Mouse (Mus musculus) frontal cortex, postnatal 10 days (tissue): ENCODE measurements around the gene Stx1a.

Experiments
- DNase-seq, 2 experiments: peaks; one replicate each; pipeline ENCODE4 v3.0.0; 2022; ENCODE audit warnings: low spot score in 2 of 2, mixed read lengths in 1 of 2

Stx1a gene

GRCm38 (mm10) chr5:135008671-135009589 lies 14.4 kb upstream of the Stx1a start, which contains the start of gene Abhd11:
TSS of gene Abhd11 (plus strand) at chr5:135009152.
- peak; percentile 97 to 99 for DNase-seq

- DNase-seq = peak; percentile 85 to 87
Observed at GRCm38 (mm10) chr5:135009590-135010319, 13.5 kb upstream of the Stx1a start.

- no peak for DNase-seq
Observed at GRCm38 (mm10) chr5:135010320-135010709, 13.0 kb upstream of the Stx1a start.

GRCm38 (mm10) chr5:135010841-135011743 lies 12.2 kb upstream of the Stx1a start:
- no peak for DNase-seq

- DNase-seq = no peak
Observed at GRCm38 (mm10) chr5:135011809-135012613, 11.3 kb upstream of the Stx1a start.

- DNase-seq = peak in 1 of 2 experiments; percentile 68
Observed at GRCm38 (mm10) chr5:135012671-135013441, 10.4 kb upstream of the Stx1a start.

GRCm38 (mm10) chr5:135015497-135015896 lies 7.8 kb upstream of the Stx1a start:
- DNase-seq = peak; percentile 72 to 86

GRCm38 (mm10) chr5:135016224-135016759 lies 7.0 kb upstream of the Stx1a start:
- no peak for DNase-seq

GRCm38 (mm10) chr5:135021814-135022213 lies 1.5 kb upstream of the Stx1a start:
- no peak for DNase-seq

- no peak for DNase-seq
Observed at GRCm38 (mm10) chr5:135024665-135025224, 1.5 kb downstream of the Stx1a start.

- no peak for DNase-seq
Observed at GRCm38 (mm10) chr5:135025899-135026298, 2.6 kb downstream of the Stx1a start.

GRCm38 (mm10) chr5:135029007-135029854 lies 5.9 kb downstream of the Stx1a start:
- DNase-seq = no peak

- DNase-seq = no peak
Observed at GRCm38 (mm10) chr5:135032581-135032980, 9.3 kb downstream of the Stx1a start.

- DNase-seq = no peak
Observed at GRCm38 (mm10) chr5:135034593-135034992, 11.3 kb downstream of the Stx1a start.

- DNase-seq = peak in 1 of 2 experiments; percentile 67
Observed at GRCm38 (mm10) chr5:135035608-135036359, 12.5 kb downstream of the Stx1a start.

- DNase-seq = no peak
Observed at GRCm38 (mm10) chr5:135037946-135038345, 14.7 kb downstream of the Stx1a start.

GRCm38 (mm10) chr5:135039541-135039940 lies 16.3 kb downstream of the Stx1a start:
- DNase-seq = no peak

GRCm38 (mm10) chr5:135040059-135040458 lies 16.8 kb downstream of the Stx1a start:
- no peak for DNase-seq
